Mouse (Mus musculus) heart, postnatal 36 days (tissue): ENCODE results near the gene Klhl32. TPM values are rescaled to one million over a fixed set of nuclear protein-coding genes. Genes with fewer than 3 reads are reported as not detected.
"Not testable (repeated sequence)": the region's sequence is repeated elsewhere in the genome, so short reads cannot be mapped to it uniquely, and the experiment has no call there.

Experiments used
- DNase-seq, 2 experiments: peaks; one replicate each; pipeline ENCODE4 v3.0.0; 2021 to 2022
- intact Hi-C: fragments of 180-260 bp; cut with DNase I; formaldehyde crosslinking; loops from one replicate; pipeline ENCODE4 v1.15.1; 2025
- total RNA-seq, 2 experiments: library from RNA; stranded (reverse); gene quantifications; 2 replicates each; pipeline ENCODE4 v1.2.3; 2021

Gene Klhl32
- total RNA-seq, 2 experiments from 2014 or later = 0.83 to 0.98 TPM

DNA sequence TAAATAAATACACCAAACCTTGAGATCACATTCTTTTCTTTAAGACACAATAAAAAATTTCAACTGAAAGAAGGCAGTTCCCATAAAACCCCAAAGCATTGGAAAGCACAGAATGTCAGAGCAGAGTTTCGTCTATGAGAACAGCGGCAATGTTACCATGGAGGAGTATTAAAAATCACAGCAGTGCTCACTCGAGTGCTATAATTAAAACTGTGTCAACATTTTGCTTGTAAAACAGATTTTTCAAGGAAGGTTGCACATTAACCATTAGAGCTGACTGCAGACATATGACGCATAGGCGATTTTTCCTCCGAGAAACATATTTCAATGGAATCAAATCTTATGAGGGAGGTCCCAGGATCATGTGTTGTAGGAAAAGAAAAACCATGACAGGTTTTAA, 191.7 kb downstream of the Klhl32 start:
- DNase-seq = no peak
- intact Hi-C loops = no loop called here

- intact Hi-C loops, DNase-seq: not testable (repeated sequence)
Observed at GRCm38 (mm10) chr4:24644735-24645134, 206.2 kb downstream of the Klhl32 start.

- intact Hi-C loops = no loop called here
- DNase-seq = no peak
Observed at GRCm38 (mm10) chr4:24642306-24642705, 208.6 kb downstream of the Klhl32 start.

GRCm38 (mm10) chr4:24631177-24631911, 219.6 kb downstream of the Klhl32 start:
- DNase-seq = no peak
- intact Hi-C loops = no loop called here

- no peak for DNase-seq
- intact Hi-C loops = no loop called here
Observed at GRCm38 (mm10) chr4:24630430-24630829, 220.5 kb downstream of the Klhl32 start.

- intact Hi-C loops = no loop called here
- no peak for DNase-seq
Observed at GRCm38 (mm10) chr4:24627871-24628270, 223.1 kb downstream of the Klhl32 start.

GRCm38 (mm10) chr4:24626686-24627085, 224.2 kb downstream of the Klhl32 start:
- intact Hi-C loops = no loop called here
- no peak for DNase-seq

GRCm38 (mm10) chr4:24625951-24626584, 224.9 kb downstream of the Klhl32 start:
- intact Hi-C loops = no loop called here
- DNase-seq = no peak

DNA sequence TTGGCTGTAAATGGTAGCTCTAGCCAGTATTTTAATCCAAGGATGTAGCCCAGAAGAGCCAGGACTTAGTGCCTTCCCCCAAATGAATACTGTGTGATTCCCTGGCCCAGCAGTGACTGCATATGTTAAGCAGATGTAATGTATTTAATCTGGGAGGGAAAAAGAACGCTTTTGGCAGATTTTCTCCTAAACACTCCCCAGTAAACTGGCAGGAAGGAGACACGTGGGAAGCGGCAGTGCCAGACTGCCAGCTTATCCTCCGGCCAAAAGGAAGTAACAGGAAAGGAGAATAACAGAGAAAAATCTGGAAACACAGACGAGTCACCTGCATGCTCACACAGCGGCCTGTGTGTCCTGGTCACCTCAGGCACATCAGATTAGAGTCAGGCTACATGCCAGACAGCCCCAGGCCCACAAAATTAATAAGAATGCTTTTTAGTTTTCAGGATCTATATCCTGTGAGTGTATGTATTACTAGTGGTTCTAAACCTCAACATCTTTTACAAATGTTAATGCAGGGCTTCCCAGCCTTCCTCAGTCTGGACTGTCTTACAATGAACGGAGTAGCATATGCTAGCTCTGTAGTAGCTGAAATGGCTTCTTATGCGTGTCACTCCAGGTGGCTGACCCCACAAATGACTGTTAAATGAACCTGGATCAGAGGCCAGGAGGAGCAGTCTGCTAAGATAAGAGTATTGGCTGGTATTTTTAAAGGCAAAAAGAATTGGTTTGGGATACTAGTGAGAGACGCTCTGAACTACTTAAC, 229.3 kb downstream of the Klhl32 start:
- no peak for DNase-seq
- intact Hi-C loops = no loop called here

- intact Hi-C loops = no loop called here
- DNase-seq = no peak
Observed at GRCm38 (mm10) chr4:24620440-24620839, 230.5 kb downstream of the Klhl32 start.

DNA sequence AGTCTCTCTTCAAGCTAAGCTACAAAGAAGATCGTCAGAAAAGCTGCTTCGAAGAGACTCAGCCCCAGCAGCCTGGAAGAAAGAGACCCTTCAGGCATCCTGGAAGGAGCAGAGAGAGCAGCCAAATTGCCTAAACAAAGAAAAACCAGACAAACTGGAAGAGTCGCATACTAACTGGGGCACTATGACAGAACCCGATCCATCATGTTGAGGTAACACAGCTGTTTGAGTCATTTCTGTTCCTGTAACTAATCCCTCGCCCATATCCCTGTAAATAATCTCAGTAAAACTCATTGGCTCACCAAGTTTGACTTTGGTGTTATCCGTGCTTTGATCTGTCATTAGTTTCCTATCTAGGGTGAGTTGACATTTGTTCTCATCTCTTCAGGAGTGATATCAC, 230.9 kb downstream of the Klhl32 start:
- DNase-seq = no peak
- intact Hi-C loops = no loop called here

DNA sequence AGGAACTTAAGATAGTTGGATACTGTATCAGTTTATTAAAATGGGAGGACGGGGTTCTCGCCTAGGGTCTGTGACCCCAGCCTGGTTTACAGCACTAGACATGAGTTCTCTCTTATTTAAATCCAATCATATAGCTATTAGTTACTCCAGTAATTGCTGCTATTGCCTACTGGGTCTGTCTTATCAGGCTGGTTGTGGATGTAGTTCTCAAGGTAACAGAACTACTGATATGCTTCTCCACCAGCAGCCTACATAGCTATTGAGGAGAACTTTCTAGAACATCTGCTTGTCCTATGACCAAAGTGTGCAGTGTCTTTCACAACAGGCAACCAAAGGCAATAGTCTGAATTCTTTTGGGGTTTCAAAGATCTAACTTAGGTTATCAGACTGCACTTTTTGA, 241.4 kb downstream of the Klhl32 start:
- intact Hi-C loops = no loop called here
- DNase-seq = no peak

DNA sequence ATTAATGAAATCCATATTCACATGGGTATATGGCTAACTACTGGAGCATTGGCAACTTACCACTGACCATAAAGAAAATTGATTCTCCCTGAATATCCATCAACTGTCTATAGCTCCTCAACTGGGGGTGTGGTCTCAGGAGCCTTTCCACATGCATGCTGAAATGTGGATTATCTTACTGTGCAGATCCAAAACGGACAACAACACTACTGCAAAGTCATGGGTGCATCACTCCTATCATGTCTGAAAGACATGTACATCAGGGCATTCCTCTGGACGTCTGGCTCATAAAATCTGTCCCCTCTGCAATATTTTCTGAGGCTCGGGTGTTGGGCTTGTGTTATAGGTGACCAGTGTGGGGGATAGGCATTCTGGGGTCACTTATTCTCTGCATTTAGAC, 241.8 kb downstream of the Klhl32 start:
- DNase-seq = no peak
- intact Hi-C loops = no loop called here

- no peak for DNase-seq
Observed at GRCm38 (mm10) chr4:24601711-24602110, 249.2 kb downstream of the Klhl32 start.

DNA sequence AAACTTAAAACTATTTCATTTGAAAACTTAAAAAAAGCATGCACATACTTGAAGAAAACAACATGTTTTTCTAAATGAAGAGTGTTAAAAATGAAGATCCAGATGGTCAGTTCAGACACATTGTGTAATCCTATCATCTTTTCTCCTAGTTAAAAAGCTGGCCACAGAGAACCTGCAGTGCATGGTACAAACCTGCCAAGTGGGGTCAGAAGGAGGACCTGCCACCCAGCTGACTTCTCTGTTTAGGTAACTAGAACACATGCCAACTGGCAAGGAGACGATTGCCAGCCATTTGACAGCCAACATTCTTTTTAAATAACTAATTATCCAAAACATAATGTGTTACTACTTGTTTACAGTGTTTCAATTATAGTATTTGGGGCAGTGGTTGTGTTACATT, 252.3 kb downstream of the Klhl32 start:
- intact Hi-C loops = no loop called here
- no peak for DNase-seq

More at GRCm38 (mm10) chr4:24601711-24602110, 249.2 kb downstream of the Klhl32 start:
- intact Hi-C loops = no loop called here

DNA sequence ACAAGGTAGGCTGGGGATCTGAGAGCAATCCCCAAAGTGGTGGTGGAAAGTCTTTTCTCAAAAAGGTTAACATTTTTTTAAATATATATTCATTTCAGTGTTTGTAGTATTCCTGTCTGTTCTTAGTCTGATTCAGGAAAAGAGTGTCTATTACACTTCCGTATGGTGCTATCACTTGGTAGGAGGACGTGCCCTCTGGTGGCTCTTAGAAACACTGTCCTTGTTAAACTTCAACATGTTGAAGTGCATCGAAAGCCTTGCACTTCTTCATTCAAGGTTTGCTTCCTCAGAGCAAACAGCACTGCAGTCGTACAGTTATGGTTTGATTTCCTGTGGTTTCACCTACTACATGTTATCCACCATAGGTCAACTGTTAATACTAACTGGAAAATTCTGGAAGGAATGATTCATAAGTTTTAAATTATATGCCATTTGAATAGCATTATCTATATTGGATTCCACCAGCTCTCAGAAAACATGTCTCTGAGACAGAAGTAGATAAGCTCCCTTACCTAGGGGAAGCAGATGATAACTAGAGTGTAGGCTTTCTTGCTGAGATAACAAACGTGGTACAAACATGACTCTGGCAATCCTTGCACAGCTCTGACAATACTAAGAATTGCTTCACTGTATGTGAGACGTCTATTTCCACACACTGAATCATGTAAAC, 253.8 kb downstream of the Klhl32 start:
- intact Hi-C loops = no loop called here
- DNase-seq = no peak

DNA sequence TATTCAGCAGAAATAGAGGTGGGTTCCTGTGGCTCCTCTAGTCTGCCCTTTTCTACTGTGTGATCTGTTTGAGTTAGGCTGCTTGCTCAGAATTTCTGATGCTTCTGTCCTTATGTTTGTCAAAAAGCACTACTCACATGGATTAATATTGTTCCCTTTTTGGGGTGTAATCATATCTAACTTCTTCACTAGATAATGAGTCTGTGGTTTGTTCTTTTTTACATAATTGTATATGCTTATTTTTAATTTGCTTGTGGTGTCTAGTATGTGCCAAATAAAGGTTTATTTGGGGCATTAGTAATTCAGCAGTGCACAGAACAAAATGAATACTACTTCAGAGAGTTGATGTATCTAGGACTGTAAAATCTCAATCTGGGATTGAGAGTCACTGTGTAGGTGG, 256.1 kb downstream of the Klhl32 start:
- no peak for DNase-seq
- intact Hi-C loops = no loop called here

DNA sequence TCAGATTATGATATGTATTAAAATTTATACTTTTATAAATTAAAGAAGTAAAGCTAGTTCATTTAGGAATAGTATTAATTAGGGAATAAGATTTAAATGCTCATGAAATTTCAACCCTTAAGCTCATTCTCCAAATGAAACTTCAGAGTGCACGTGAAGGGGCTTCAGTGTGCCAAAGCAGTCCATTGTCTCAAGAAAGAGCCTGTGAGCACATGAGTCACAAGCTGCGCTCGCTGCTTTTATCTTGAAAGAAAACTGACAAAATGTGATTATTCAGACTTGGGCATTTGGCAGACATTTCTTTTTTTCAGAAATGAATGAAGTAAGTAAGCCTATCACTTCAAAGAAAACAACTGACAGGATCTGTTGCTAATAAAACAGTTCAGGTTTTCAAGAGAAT, 266.9 kb downstream of the Klhl32 start:
- intact Hi-C loops = no loop called here

DNA sequence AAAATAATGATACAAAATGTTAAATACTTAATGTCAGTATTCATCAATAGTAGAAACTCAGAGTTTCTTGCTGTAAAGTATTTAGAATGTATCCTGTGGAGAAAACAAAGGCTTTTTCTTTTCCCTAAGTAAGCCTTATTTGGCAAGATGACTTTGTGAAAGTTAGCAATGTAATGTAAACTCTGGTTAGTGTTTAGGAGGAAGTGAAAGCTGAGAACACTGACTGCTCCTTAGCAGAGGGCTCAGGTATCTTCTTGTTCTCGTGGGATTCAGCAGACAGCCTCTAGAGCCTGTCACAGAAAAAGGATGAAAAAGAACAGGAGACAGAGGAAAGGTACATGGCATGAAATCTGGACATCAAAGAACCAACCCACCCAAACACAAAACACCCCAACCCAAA, 268.6 kb downstream of the Klhl32 start:
- intact Hi-C loops = no loop called here
- DNase-seq = no peak

More for the DNA sequence above, 266.9 kb downstream of the Klhl32 start:
- no peak for DNase-seq

GRCm38 (mm10) chr4:24577594-24577993, 273.3 kb downstream of the Klhl32 start:
- intact Hi-C loops = no loop called here
- DNase-seq = no peak

DNA sequence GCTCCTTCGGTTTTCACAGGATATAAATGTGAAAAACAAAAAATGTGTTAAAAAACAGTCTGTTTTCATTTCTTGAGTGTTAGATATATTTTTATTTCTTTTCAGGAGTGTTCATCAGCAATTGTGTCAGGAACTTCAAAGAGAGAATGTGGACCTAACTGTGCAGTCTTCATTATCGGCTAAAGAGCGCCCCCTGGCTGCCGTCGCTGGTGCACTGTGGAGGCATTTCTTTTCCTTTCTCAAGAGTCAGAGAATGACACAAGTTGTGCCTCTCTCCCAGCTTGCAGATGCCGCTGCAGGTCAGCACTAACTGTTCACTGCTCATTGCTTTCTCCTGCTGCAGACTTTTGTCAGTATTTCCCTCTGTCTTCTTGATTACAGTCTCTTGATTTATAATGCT, 276.6 kb downstream of the Klhl32 start:
- intact Hi-C loops = loop anchor here (1.0 kb wide), 1 partner anchor 325 kb away; no protein-coding TSS in a partner anchor
- DNase-seq = peak; percentile 53 to 81
